Mouse (Mus musculus) kidney, embryonic 14.5 days (tissue): ENCODE measurements around the gene Sec31a. TPM values are rescaled to one million over a fixed set of nuclear protein-coding genes. Genes with fewer than 3 reads are reported as not detected.

ENCODE experiments used
- polyA plus RNA-seq: library from polyadenylated mRNA; unstranded; fragments of >200 nt; fragmentation: Nextera tagmentation; extraction: Ambion mirVana; gene quantifications from 2 replicates; pipeline ENCODE4 v1.2.1, GENCODE M21; 2014

The Sec31a gene
- polyA plus RNA-seq, 1 experiment from 2014 or later: 163 TPM

Other genes starting within 250 kb of the Sec31a start
- gene Lin54, start 84.4 kb upstream of the Sec31a start, polyA plus RNA-seq: 12.1 and 16.8 TPM in 2 replicates
- gene Cops4, start 102.1 kb upstream of the Sec31a start, polyA plus RNA-seq: 199 and 212 TPM in 2 replicates
- 105 and 140 TPM in 2 replicates for gene Plac8, start 156.0 kb upstream of the Sec31a start, polyA plus RNA-seq